Mouse (Mus musculus) kidney, embryonic 14.5 days (tissue): ENCODE measurements around the gene Alkbh8. TPM values are rescaled to one million over a fixed set of nuclear protein-coding genes. Genes with fewer than 3 reads are reported as not detected.

Source experiments
- polyA plus RNA-seq: library from polyadenylated mRNA; unstranded; fragments of >200 nt; fragmentation: Nextera tagmentation; extraction: Ambion mirVana; gene quantifications from 2 replicates; pipeline ENCODE4 v1.2.1, GENCODE M21; 2014

Alkbh8 gene
- polyA plus RNA-seq, 1 experiment from 2014 or later, result 34.3 TPM

Other genes with a start within 250 kb of the Alkbh8 start
- gene Cwf19l2, start 68.5 kb downstream of the Alkbh8 start, polyA plus RNA-seq, result 17.9 and 18.8 TPM in 2 replicates
- gene Gucy1a2, start 197.6 kb downstream of the Alkbh8 start, polyA plus RNA-seq, result 2.5 and 4.4 TPM in 2 replicates